Mouse (Mus musculus): ENCODE measurements around the gene Wdr25. TPM values are rescaled to one million over a fixed set of nuclear protein-coding genes. Genes with fewer than 3 reads are reported as not detected.
A peak's percentile ranks its signal among the peaks of the same experiment; 100 is the strongest.

The Wdr25 gene
- polyA plus RNA-seq, 1 experiment = 3.5 TPM

DNA sequence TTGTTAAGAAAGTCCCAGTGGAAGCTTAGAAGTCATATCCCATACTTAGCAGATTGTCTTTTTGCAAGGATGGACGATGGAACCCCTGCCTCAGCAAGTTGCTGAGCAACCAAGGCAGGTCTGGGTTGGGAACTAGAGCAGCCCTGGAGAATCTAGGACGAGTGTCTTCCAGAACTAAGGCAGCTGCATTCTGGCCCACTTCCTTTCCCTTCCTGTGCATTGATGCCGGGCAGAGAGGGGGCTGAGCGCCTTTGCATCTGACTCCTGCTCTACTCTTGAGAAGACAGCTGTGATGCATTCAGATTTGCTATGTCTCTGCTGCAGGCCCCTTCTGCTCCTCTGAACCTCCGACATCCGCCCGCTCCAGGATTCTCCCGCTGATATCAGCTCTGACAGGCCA lies 103.8 kb downstream of the Wdr25 start:
- WGBS = 86% methylated on average over 8 of the region's 8 CpGs
- no peak for TF ChIP-seq POLR2A (IDR thresholded peaks at IDR 0.05; ENCODE audit: borderline replicate concordance, control insufficient read depth, low read depth, low read length)
- TF ChIP-seq CTCF (IDR thresholded peaks at IDR 0.05; ENCODE audit: control insufficient read depth, insufficient read depth, low read length) = no peak
- Histone ChIP-seq H3K27ac (ENCODE audit: control insufficient read depth, insufficient read depth, low read depth, low read length, poor library complexity) (no peak overlapping the region), H3K4me1 (ENCODE audit: control insufficient read depth, insufficient read depth, low read length) (no peaks in the 10 kb centered on the region), H3K4me3 (replicated peaks; ENCODE audit: control insufficient read depth, low read depth, low read length) (no peak overlapping the region)

DNA sequence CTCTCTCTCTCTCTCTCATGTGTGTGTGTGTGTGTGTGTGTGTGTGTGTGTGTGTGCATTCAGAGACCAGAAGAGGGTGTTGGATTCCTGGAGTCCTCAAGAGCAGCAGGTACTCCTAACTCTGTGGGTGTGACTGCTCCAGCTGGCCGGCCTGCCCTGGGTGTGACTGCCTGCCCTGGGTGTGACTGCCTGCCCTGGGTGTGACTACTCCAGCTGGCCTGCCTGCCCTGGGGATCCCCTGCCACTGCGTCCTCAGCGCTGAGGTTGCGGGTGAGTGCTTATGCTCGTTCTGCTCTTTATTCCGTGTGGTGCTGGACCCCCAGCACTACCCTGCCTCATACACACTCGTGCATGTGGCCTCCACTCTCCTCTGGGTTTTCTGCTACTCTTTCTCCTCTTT lies 109.5 kb downstream of the Wdr25 start:
- no peak overlapping the region for H3K4me3 ChIP-seq (replicated peaks; ENCODE audit: control insufficient read depth, low read depth, low read length)
- H3K27ac ChIP-seq (ENCODE audit: control insufficient read depth, insufficient read depth, low read depth, low read length, poor library complexity) = no peak overlapping the region
- WGBS = 81% methylated on average over 7 of the region's 7 CpGs
- no peaks in the 10 kb centered on the region for H3K4me1 ChIP-seq (ENCODE audit: control insufficient read depth, insufficient read depth, low read length)
- TF ChIP-seq CTCF (IDR thresholded peaks at IDR 0.05; ENCODE audit: control insufficient read depth, insufficient read depth, low read length) (no peak), POLR2A (IDR thresholded peaks at IDR 0.05; ENCODE audit: borderline replicate concordance, control insufficient read depth, low read depth, low read length) (no peak)

DNA sequence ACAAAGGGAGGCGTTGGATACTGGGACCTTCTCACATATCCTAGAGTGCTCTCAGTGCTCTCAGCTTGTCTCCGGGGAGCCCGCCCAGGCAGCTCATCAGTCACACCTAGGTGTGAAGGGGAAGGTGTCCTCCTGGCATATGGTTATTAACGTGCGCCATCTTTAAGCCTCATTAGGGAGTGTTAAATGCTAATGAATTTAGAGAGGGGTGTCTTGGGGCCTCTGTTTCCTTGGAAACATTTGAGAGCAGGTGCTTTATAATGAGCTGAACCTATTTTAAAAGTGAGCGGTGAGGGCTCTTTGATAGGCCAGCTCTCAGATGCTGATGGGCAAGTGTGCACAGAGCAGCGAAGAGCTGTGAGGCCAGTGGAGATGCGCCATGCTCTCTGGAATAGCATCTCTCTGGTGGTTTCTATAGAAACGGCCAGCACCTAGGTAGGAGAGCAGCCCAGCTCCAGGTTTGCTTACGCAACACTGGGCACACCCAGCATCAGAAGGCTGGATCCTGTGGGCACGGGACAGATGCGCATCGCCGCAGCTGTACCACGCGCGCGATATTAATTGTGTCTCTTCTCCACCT lies 116.7 kb downstream of the Wdr25 start:
- TF ChIP-seq CTCF (IDR thresholded peaks at IDR 0.05; ENCODE audit: control insufficient read depth, insufficient read depth, low read length) (no peak), POLR2A (IDR thresholded peaks at IDR 0.05; ENCODE audit: borderline replicate concordance, control insufficient read depth, low read depth, low read length) (no peak)
- 90% methylated on average over 18 of the region's 18 CpGs for WGBS
- H3K4me3 ChIP-seq (replicated peaks; ENCODE audit: control insufficient read depth, low read depth, low read length) = no peak overlapping the region
- no peaks in the 10 kb centered on the region for H3K4me1 ChIP-seq (ENCODE audit: control insufficient read depth, insufficient read depth, low read length)
- H3K27ac ChIP-seq (ENCODE audit: control insufficient read depth, insufficient read depth, low read depth, low read length, poor library complexity) = no peak overlapping the region

DNA sequence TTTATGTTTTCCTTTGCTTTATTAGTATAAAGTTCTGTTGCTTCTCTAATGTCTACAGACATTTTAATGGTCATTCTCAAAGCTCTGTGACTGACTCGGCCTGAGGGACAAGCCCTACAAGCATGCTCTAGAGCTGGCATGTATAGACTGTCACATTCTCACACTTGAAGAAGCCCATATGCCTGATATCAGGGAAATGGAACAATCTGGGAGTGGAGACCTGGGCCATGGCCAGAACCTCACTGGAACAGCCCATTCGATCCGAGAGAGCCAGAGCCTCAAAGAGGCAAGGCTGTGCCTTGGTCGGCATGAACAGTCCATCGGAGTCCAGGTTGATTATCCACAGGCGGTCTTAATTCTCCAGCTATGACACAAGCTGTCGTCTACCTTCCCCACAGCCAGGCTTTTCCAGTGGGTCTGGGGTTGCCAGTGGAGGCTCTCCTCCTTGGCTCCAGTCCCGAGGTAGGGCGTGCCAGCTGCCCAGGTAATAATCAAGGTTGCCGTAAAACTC lies 128.8 kb downstream of the Wdr25 start:
- H3K4me3 ChIP-seq (replicated peaks; ENCODE audit: control insufficient read depth, low read depth, low read length) = no peak overlapping the region
- H3K4me1 ChIP-seq (ENCODE audit: control insufficient read depth, insufficient read depth, low read length) = no peaks in the 10 kb centered on the region
- 86% methylated on average over 10 of the region's 10 CpGs for WGBS
- no peak overlapping the region for H3K27ac ChIP-seq (ENCODE audit: control insufficient read depth, insufficient read depth, low read depth, low read length, poor library complexity)
- TF ChIP-seq CTCF (IDR thresholded peaks at IDR 0.05; ENCODE audit: control insufficient read depth, insufficient read depth, low read length) = no peak
- TF ChIP-seq POLR2A (IDR thresholded peaks at IDR 0.05; ENCODE audit: borderline replicate concordance, control insufficient read depth, low read depth, low read length) = no peak

DNA sequence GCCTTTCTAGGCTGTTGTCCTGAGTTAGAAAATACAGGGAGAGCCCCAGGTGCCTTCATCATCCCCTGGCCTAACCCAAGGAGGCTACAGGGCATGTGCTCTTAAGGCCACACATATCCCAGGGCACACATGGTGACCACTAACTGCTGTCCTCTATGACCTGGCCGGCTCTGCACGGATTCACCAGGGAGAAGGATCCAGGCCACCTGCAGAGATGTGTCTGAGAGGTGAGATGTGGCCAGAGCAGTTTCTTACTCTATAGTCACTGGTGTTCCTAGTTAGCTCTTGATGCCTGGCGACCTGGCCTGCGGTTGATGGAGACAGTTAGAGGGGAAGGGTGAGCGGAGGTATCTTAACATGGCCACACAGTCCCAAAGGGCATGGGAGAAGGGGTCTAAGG lies 129.5 kb downstream of the Wdr25 start:
- WGBS = 83% methylated on average over 5 of the region's 5 CpGs
- TF ChIP-seq POLR2A (IDR thresholded peaks at IDR 0.05; ENCODE audit: borderline replicate concordance, control insufficient read depth, low read depth, low read length) = no peak
- TF ChIP-seq CTCF (IDR thresholded peaks at IDR 0.05; ENCODE audit: control insufficient read depth, insufficient read depth, low read length) = no peak
- no peak overlapping the region for H3K4me3 ChIP-seq (replicated peaks; ENCODE audit: control insufficient read depth, low read depth, low read length)
- H3K27ac ChIP-seq (ENCODE audit: control insufficient read depth, insufficient read depth, low read depth, low read length, poor library complexity) = no peak overlapping the region
- H3K4me1 ChIP-seq (ENCODE audit: control insufficient read depth, insufficient read depth, low read length) = no peaks in the 10 kb centered on the region

DNA sequence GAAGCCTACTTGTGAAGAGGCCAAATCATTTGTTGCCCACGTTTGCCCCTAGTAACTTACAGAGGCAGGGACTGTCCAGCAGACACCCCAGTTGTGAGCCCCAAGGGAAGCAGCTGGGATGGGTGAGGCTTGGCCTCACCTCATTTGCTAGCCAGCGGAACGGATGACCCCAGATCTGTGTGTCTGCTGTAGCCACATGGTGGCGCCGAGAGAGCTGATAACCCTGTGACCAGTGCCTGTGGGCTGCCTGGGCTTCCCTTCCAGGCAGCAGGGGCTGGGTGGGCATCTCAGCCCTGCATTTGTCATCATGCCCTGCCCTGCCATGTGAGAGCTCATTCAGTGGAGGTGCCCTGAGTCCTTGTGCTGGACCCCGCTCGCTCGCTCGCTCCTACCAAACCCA lies 130.3 kb downstream of the Wdr25 start:
- WGBS = 76% methylated on average over 9 of the region's 9 CpGs
- no peak for TF ChIP-seq POLR2A (IDR thresholded peaks at IDR 0.05; ENCODE audit: borderline replicate concordance, control insufficient read depth, low read depth, low read length)
- TF ChIP-seq CTCF (IDR thresholded peaks at IDR 0.05; ENCODE audit: control insufficient read depth, insufficient read depth, low read length) = peak; percentile 34; the same call in 1 of the 2 replicates
- no peaks in the 10 kb centered on the region for H3K4me1 ChIP-seq (ENCODE audit: control insufficient read depth, insufficient read depth, low read length)
- no peak overlapping the region for H3K4me3 ChIP-seq (replicated peaks; ENCODE audit: control insufficient read depth, low read depth, low read length)
- H3K27ac ChIP-seq (ENCODE audit: control insufficient read depth, insufficient read depth, low read depth, low read length, poor library complexity) = no peak overlapping the region

DNA sequence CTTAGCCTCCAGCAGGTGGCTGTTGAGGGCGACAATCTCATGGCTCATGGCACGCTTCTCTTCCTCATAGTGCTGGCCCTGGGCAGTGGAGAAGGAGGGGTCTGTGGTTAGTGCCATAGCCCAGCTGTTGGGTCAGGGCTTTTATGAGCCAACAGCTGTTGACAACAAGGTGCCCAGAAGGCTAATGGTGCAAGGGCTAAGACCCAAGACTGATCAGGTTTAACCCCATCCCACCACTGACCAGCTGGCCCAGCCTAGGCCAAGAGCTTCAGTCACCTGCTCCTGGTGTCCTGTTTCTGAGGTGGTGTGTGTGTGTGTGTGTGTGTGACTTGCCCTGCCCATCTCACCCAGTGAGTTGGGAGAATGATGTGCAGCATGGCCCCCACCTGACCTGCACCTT lies 143.6 kb downstream of the Wdr25 start:
- WGBS = 32% methylated on average over 2 of the region's 2 CpGs
- H3K4me1 ChIP-seq (ENCODE audit: control insufficient read depth, insufficient read depth, low read length) = no peaks in the 10 kb centered on the region
- no peak overlapping the region for H3K27ac ChIP-seq (ENCODE audit: control insufficient read depth, insufficient read depth, low read depth, low read length, poor library complexity)
- no peak for TF ChIP-seq POLR2A (IDR thresholded peaks at IDR 0.05; ENCODE audit: borderline replicate concordance, control insufficient read depth, low read depth, low read length)
- TF ChIP-seq CTCF (IDR thresholded peaks at IDR 0.05; ENCODE audit: control insufficient read depth, insufficient read depth, low read length) = no peak
- no peak overlapping the region for H3K4me3 ChIP-seq (replicated peaks; ENCODE audit: control insufficient read depth, low read depth, low read length)

DNA sequence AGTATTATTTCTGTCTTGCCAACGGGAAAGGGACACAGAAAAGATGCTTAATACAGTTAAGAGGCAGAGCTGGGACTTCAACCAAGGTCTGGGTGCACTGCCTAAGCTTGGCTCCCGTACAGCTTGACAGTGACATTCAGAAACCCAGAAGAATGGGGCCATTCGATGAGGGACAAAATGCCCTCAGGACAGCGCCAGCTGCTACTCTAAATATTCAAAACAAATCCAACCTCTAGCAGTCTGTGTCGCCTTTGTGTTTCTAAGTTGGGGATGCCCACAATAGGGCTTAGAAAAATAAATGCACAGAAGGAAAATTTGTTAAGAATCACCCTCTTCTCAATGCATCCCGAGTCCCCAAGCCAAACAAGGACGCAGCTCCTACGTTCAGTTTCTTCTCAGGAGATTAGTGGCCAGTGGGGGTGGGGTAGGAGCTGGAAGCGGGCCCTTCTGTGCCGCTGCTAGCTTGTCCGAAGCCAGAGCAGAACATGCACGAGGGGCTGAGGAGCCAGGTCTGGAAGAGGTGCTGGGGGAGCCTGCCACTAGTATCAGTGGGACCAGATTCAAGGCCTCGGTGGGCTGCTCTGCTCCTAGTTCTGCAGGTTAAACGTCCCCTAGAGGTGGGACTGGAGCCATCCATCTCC lies 144.9 kb downstream of the Wdr25 start:
- Histone ChIP-seq H3K4me1 (ENCODE audit: control insufficient read depth, insufficient read depth, low read length) (no peaks in the 10 kb centered on the region), H3K4me3 (replicated peaks; ENCODE audit: control insufficient read depth, low read depth, low read length) (no peak overlapping the region), H3K27ac (ENCODE audit: control insufficient read depth, insufficient read depth, low read depth, low read length, poor library complexity) (no peak overlapping the region)
- 67% methylated on average over 14 of the region's 14 CpGs for WGBS
- TF ChIP-seq CTCF (IDR thresholded peaks at IDR 0.05; ENCODE audit: control insufficient read depth, insufficient read depth, low read length) (no peak), POLR2A (IDR thresholded peaks at IDR 0.05; ENCODE audit: borderline replicate concordance, control insufficient read depth, low read depth, low read length) (no peak)

Measured in bone marrow, adult 2 months (tissue).